Mouse (Mus musculus) kidney, adult 9 months (tissue): ENCODE results near the gene 1700016H13Rik.

Experiments used
- DNase-seq: peaks from one replicate; pipeline ENCODE4 v3.0.0; 2022

1700016H13Rik gene

GRCm38 (mm10) chr5:103598881-103599280 lies 56.9 kb downstream of the 1700016H13Rik start:
- DNase-seq, result peak; percentile 30

GRCm38 (mm10) chr5:103598264-103598663 lies 57.5 kb downstream of the 1700016H13Rik start:
- no peak for DNase-seq
